Mouse (Mus musculus): ENCODE measurements around the gene Amh. TPM values are rescaled to one million over a fixed set of nuclear protein-coding genes. Genes with fewer than 3 reads are reported as not detected.

Amh gene
- total RNA-seq, 2 experiments from 2014 or later: 2.7 to 5.3 TPM

GRCm38 (mm10) chr10:80829359-80830278 lies 24.6 kb downstream of the Amh start:
- no peak for DNase-seq (ENCODE audit: low spot score in 2 of 2)
- Histone ChIP-seq H3K27ac (no peak overlapping the region), H3K4me3 (no peak overlapping the region)
- no peak for TF ChIP-seq CTCF (conservative IDR thresholded peaks at IDR 0.05)

- Histone ChIP-seq H3K4me3 (no peak overlapping the region), H3K27ac (no peak overlapping the region)
- no peak for DNase-seq (ENCODE audit: low spot score in 2 of 2)
- no peak for TF ChIP-seq CTCF (conservative IDR thresholded peaks at IDR 0.05)
These were observed 26.1 kb downstream of the Amh start for GRCm38 (mm10) chr10:80831136-80831535.

- TF ChIP-seq CTCF (conservative IDR thresholded peaks at IDR 0.05): no peak
- DNase-seq (ENCODE audit: low spot score in 2 of 2): no peak
- no peak overlapping the region for H3K4me3 ChIP-seq
- H3K27ac ChIP-seq: no peak overlapping the region
These were observed 27.8 kb downstream of the Amh start for GRCm38 (mm10) chr10:80832818-80833217.

- Histone ChIP-seq H3K4me3 (no peak overlapping the region), H3K27ac (no peak overlapping the region)
- no peak for TF ChIP-seq CTCF (conservative IDR thresholded peaks at IDR 0.05)
- no peak for DNase-seq (ENCODE audit: low spot score in 2 of 2)
These were observed 30.6 kb downstream of the Amh start for GRCm38 (mm10) chr10:80835617-80836016.

GRCm38 (mm10) chr10:80836949-80837379 lies 31.9 kb downstream of the Amh start:
- H3K4me3 ChIP-seq: no peak overlapping the region
- DNase-seq (ENCODE audit: low spot score in 2 of 2): no peak
- TF ChIP-seq CTCF (conservative IDR thresholded peaks at IDR 0.05): no peak
- H3K27ac ChIP-seq: peak overlapping the region; percentile 37; the same call in 1 of the 2 replicates

GRCm38 (mm10) chr10:80837827-80838226 lies 32.8 kb downstream of the Amh start:
- no peak for TF ChIP-seq CTCF (conservative IDR thresholded peaks at IDR 0.05)
- no peak for DNase-seq (ENCODE audit: low spot score in 2 of 2)
- peak overlapping the region; percentile 37; the same call in 1 of the 2 replicates for H3K27ac ChIP-seq
- H3K4me3 ChIP-seq: no peak overlapping the region

GRCm38 (mm10) chr10:80838346-80838912 lies 33.4 kb downstream of the Amh start:
- no peak for TF ChIP-seq CTCF (conservative IDR thresholded peaks at IDR 0.05)
- Histone ChIP-seq H3K27ac (0 out of 2 replicates have a peak overlapping the region, but pooled peaks have one; percentile 37), H3K4me3 (no peak overlapping the region)
- DNase-seq (ENCODE audit: low spot score in 2 of 2): no peak

- no peak for DNase-seq (ENCODE audit: low spot score in 2 of 2)
- H3K27ac ChIP-seq: no peak overlapping the region
- no peak overlapping the region for H3K4me3 ChIP-seq
- TF ChIP-seq CTCF (conservative IDR thresholded peaks at IDR 0.05): no peak
These were observed 34.8 kb downstream of the Amh start for GRCm38 (mm10) chr10:80839848-80840247.

GRCm38 (mm10) chr10:80841685-80842084 lies 36.6 kb downstream of the Amh start:
- H3K27ac ChIP-seq: peak overlapping the region; percentile 85; the same call in 1 of the 2 replicates
- peak overlapping the region; percentile 60; the same call in 1 of the 2 replicates for H3K4me3 ChIP-seq
- no peak for DNase-seq (ENCODE audit: low spot score in 2 of 2)
- TF ChIP-seq CTCF (conservative IDR thresholded peaks at IDR 0.05): no peak

GRCm38 (mm10) chr10:80842334-80842733 lies 37.3 kb downstream of the Amh start:
- Histone ChIP-seq H3K4me3 (peak overlapping the region; percentile 60), H3K27ac (peak overlapping the region; percentile 85)
- DNase-seq (ENCODE audit: low spot score in 2 of 2): peak in 1 of 2 experiments; percentile 63
- TF ChIP-seq CTCF (conservative IDR thresholded peaks at IDR 0.05): no peak

GRCm38 (mm10) chr10:80843087-80843930 lies 38.3 kb downstream of the Amh start:
- H3K4me3 ChIP-seq: peak overlapping the region; percentile 60
- peak overlapping the region; percentile 85 for H3K27ac ChIP-seq
- no peak for TF ChIP-seq CTCF (conservative IDR thresholded peaks at IDR 0.05)
- DNase-seq (ENCODE audit: low spot score in 2 of 2): no peak

- no peak for TF ChIP-seq CTCF (conservative IDR thresholded peaks at IDR 0.05)
- H3K27ac ChIP-seq: peak within 1 kb of the TSS; percentile 85
- DNase-seq (ENCODE audit: low spot score in 2 of 2): peak in 1 of 2 experiments; percentile 71
- H3K4me3 ChIP-seq: peak within 1 kb of the TSS; percentile 60
These were observed 39.0 kb downstream of the Amh start, which contains the start of gene Lingo3 for GRCm38 (mm10) chr10:80843931-80844547. Gene Lingo3, minus strand, starts transcription at chr10:80844039.
